Mouse (Mus musculus) lung, postnatal 0 days (tissue): Measurements from ENCODE around the gene Ccnd1. TPM values are rescaled to one million over a fixed set of nuclear protein-coding genes. Genes with fewer than 3 reads are reported as not detected.

Experiments
- ATAC-seq: fragments of 200-750 bp; cut with Nextera tagmentation; 2 replicates; pipeline ENCODE4 v1.8.0; 2017; ENCODE audit warnings: moderate library complexity
- DNase-seq: peaks from one replicate; pipeline ENCODE4 v3.0.0-alpha.2; 2016; ENCODE audit warnings: low spot score
- H3K27ac ChIP-seq: fragments of 300-500 bp; sonication (generic); 2 replicates; pipeline ENCODE4 v1.5.1; 2014; ENCODE audit warnings: antibody characterized with exemption, mild to moderate bottlenecking, low read length, mixed read lengths
- H3K27me3 ChIP-seq: fragments of 300-500 bp; sonication (generic); replicated peaks from 2 replicates; pipeline ENCODE4 v1.6.1; 2014; ENCODE audit warnings: low read length, mixed read lengths; ENCODE audit not compliant: insufficient read depth
- H3K36me3 ChIP-seq: fragments of 300-500 bp; sonication (generic); 2 replicates; pipeline ENCODE4 v1.6.1; 2014; ENCODE audit warnings: low read length, mixed read lengths; ENCODE audit not compliant: insufficient read depth
- H3K4me1 ChIP-seq: fragments of 300-500 bp; sonication (generic); 2 replicates; pipeline ENCODE4 v1.6.1; 2014; ENCODE audit warnings: antibody characterized with exemption, low read depth, low read length, mixed read lengths; ENCODE audit not compliant: insufficient read depth
- H3K4me2 ChIP-seq: fragments of 300-500 bp; sonication (generic); replicated peaks from 2 replicates; pipeline ENCODE4 v1.6.1; 2014; ENCODE audit warnings: low read depth, mild to moderate bottlenecking, low read length, moderate library complexity, mixed read lengths
- H3K4me3 ChIP-seq: fragments of 300-500 bp; sonication (generic); 2 replicates; pipeline ENCODE4 v1.5.1; 2014; ENCODE audit warnings: low read depth, low read length
- H3K9ac ChIP-seq: fragments of 300-500 bp; sonication (generic); replicated peaks from 2 replicates; pipeline ENCODE4 v1.6.1; 2014; ENCODE audit warnings: low read depth, mild to moderate bottlenecking
- H3K9me3 ChIP-seq: fragments of 300-500 bp; sonication (generic); 2 replicates; pipeline ENCODE4 v1.6.1; 2016; ENCODE audit warnings: low read length, mixed read lengths
- CTCF ChIP-seq: IDR thresholded peaks from 2 replicates; pipeline ENCODE4 v1.5.1; 2016; ENCODE audit warnings: antibody characterized with exemption, mild to moderate bottlenecking
- EP300 ChIP-seq: IDR thresholded peaks from 2 replicates; pipeline ENCODE4 v1.6.1; 2016; ENCODE audit warnings: antibody characterized with exemption, mild to moderate bottlenecking, control low read depth
- WGBS: fragments of 180-500 bp; shearing (Covaris S2); extraction: QIAGEN DNeasy Blood & Tissue Kit; methylation state at CpG from one replicate; pipeline ENCODE4 v1.1.7; 2014; 5-methylcytosine and 5-hydroxymethylcytosine counted together
- polyA plus RNA-seq: library from polyadenylated mRNA; unstranded; fragments of >200 nt; fragmentation: Nextera tagmentation; extraction: Ambion mirVana; gene quantifications from 2 replicates; pipeline ENCODE4 v1.2.1, GENCODE M21; 2015

The Ccnd1 gene
- polyA plus RNA-seq, 1 experiment from 2014 or later: 68.4 TPM

DNA sequence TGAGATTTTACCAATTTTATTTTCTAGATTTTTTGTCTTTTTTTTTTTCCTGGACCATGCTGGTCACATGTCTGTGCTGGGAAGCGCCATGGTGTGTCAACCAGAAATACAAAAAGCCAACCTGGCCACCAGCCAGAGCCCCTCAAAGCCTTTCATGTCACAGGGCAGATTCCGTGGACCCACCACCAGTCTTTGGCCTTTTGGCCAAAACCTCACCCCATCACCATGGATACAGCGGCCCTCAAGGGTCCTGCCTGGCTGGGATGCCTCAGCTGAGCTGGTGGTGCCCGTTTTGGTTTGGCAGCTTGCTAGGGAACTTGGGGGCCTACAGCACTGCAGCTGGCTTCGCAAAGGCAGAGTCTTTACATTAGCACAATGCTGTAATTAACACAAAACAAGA is 9.8 kb downstream of the Ccnd1 start:
- TF ChIP-seq CTCF: no peak
- TF ChIP-seq EP300: no peak
- Histone ChIP-seq H3K36me3 (no peaks in the 10 kb centered on the region; the same call in 1 of the 2 replicates), H3K4me2 (no peak overlapping the region), H3K4me3 (no peak overlapping the region), H3K4me1 (no peaks in the 10 kb centered on the region), H3K27ac (no peak overlapping the region), H3K9ac (no peak overlapping the region), H3K9me3 (no peaks in the 10 kb centered on the region), H3K27me3 (no peaks in the 10 kb centered on the region)
- DNase-seq (no peak), ATAC-seq (no peak)
- 48% methylated on average over 5 of the region's 5 CpGs for WGBS

- no peaks in the 10 kb centered on the region for H3K27me3 ChIP-seq
- H3K36me3 ChIP-seq: no peaks in the 10 kb centered on the region; the same call in 1 of the 2 replicates
- 47% methylated on average over 8 of the region's 8 CpGs for WGBS
Observed at GRCm38 (mm10) chr7:144929506-144929905, 10.2 kb downstream of the Ccnd1 start.

DNA sequence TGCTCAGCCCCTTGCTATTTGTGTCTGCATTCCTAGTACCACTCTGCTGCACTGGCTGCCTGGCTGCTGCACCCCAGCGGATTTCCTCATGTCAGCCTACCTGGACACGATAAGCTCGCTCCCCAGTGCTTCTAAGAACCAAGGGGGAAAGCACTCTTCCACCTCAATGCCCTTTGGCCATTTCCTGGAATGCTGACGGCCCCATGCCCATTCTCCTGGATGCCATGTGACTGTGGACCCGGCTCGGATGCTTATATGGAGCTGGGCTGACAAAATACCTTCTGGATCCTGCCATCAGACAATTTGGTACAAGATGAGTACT is 10.9 kb downstream of the Ccnd1 start:
- no peaks in the 10 kb centered on the region for H3K9me3 ChIP-seq
- TF ChIP-seq EP300: no peak
- TF ChIP-seq CTCF: no peak

More at GRCm38 (mm10) chr7:144929506-144929905, 10.2 kb downstream of the Ccnd1 start:
- no peak overlapping the region for H3K4me3 ChIP-seq
- H3K9me3 ChIP-seq: no peaks in the 10 kb centered on the region
- DNase-seq (peak; percentile 22), ATAC-seq (0 out of 2 replicates have a peak, but pooled peaks have one; percentile 20)
- H3K4me1 ChIP-seq: no peaks in the 10 kb centered on the region
- TF ChIP-seq CTCF (no peak), EP300 (no peak)
- no peak overlapping the region for H3K9ac ChIP-seq
- H3K27ac ChIP-seq: no peak overlapping the region
- no peak overlapping the region for H3K4me2 ChIP-seq

GRCm38 (mm10) chr7:144928009-144928888 is 11.5 kb downstream of the Ccnd1 start:
- DNase-seq (no peak), ATAC-seq (no peak)
- H3K9me3 ChIP-seq: no peaks in the 10 kb centered on the region
- 72% methylated on average over 4 of the region's 4 CpGs for WGBS
- TF ChIP-seq EP300 (no peak), CTCF (no peak)
- H3K4me2 ChIP-seq: no peak overlapping the region
- H3K4me1 ChIP-seq: no peaks in the 10 kb centered on the region
- 0 out of 2 replicates have a peak overlapping the region, but pooled peaks have one; percentile 9 for H3K9ac ChIP-seq
- H3K36me3 ChIP-seq: peaks cover 5% of the 10 kb centered on the region; the same call in 1 of the 2 replicates
- H3K4me3 ChIP-seq: no peak overlapping the region
- H3K27me3 ChIP-seq: no peaks in the 10 kb centered on the region
- no peak overlapping the region for H3K27ac ChIP-seq

More for the DNA sequence above, 10.9 kb downstream of the Ccnd1 start:
- peaks cover 5% of the 10 kb centered on the region; the same call in 1 of the 2 replicates for H3K36me3 ChIP-seq
- WGBS: 60% methylated on average over 6 of the region's 6 CpGs
- no peak overlapping the region for H3K9ac ChIP-seq
- no peak for DNase-seq
- H3K4me2 ChIP-seq: no peak overlapping the region
- no peaks in the 10 kb centered on the region for H3K4me1 ChIP-seq
- no peaks in the 10 kb centered on the region for H3K27me3 ChIP-seq
- no peak for ATAC-seq
- no peak overlapping the region for H3K4me3 ChIP-seq
- no peak overlapping the region for H3K27ac ChIP-seq

GRCm38 (mm10) chr7:144927591-144927990 is 12.1 kb downstream of the Ccnd1 start:
- no peaks in the 10 kb centered on the region for H3K27me3 ChIP-seq
- H3K4me2 ChIP-seq: no peak overlapping the region
- ATAC-seq (0 out of 2 replicates have a peak, but pooled peaks have one; percentile 11), DNase-seq (no peak)
- WGBS: 62% methylated on average over 2 of the region's 2 CpGs
- no peaks in the 10 kb centered on the region for H3K4me1 ChIP-seq
- no peaks in the 10 kb centered on the region for H3K9me3 ChIP-seq
- no peak overlapping the region for H3K4me3 ChIP-seq
- peaks cover 5% of the 10 kb centered on the region; the same call in 1 of the 2 replicates for H3K36me3 ChIP-seq
- H3K27ac ChIP-seq: no peak overlapping the region
- no peak for TF ChIP-seq CTCF
- no peak for TF ChIP-seq EP300
- 0 out of 2 replicates have a peak overlapping the region, but pooled peaks have one; percentile 9 for H3K9ac ChIP-seq

GRCm38 (mm10) chr7:144918823-144919222 is 20.9 kb downstream of the Ccnd1 start:
- no peak for TF ChIP-seq EP300
- peak; percentile 47 for TF ChIP-seq CTCF
- ATAC-seq: no peak
- H3K9me3 ChIP-seq: no peaks in the 10 kb centered on the region
- DNase-seq: no peak
- WGBS: 92% methylated on average over 1 of the region's 1 CpGs
- peaks cover 18% of the 10 kb centered on the region for H3K36me3 ChIP-seq
- no peak overlapping the region for H3K4me3 ChIP-seq
- H3K27ac ChIP-seq: no peak overlapping the region
- H3K4me2 ChIP-seq: no peak overlapping the region
- H3K27me3 ChIP-seq: no peaks in the 10 kb centered on the region
- no peaks in the 10 kb centered on the region; the same call in 1 of the 2 replicates for H3K4me1 ChIP-seq
- H3K9ac ChIP-seq: no peak overlapping the region
